Mouse (Mus musculus) spleen, adult 2 months (tissue): ENCODE measurements at regions not wholly inside any gene's neighbourhood (a gene's known extent, or its start where the extent isn't known, plus 50 kb on each side); places are given as distances from the start of the nearest gene placed in this dataset.

Source experiments
- DNase-seq, 2 experiments: peaks; one replicate each; pipeline versions ENCODE4 v3.0.0 to v3.0.0-alpha.2; 2012 to 2021; ENCODE audit warnings: low spot score in 2 of 2, low read depth in 1 of 2
- H3K27ac ChIP-seq: fragments of 200-500 bp; 2 replicates; pipeline ENCODE4 v1.5.1; 2012; ENCODE audit warnings: low read length, inconsistent platforms; ENCODE audit not compliant: insufficient read depth
- H3K27me3 ChIP-seq: fragments of 200-500 bp; 2 replicates; pipeline ENCODE4 v1.6.1; 2012; ENCODE audit warnings: mild to moderate bottlenecking, moderate library complexity, low read length, inconsistent platforms; ENCODE audit not compliant: control insufficient read depth, insufficient read depth
- H3K36me3 ChIP-seq: fragments of 200-500 bp; 2 replicates; pipeline ENCODE4 v1.6.1; 2012; ENCODE audit warnings: mild to moderate bottlenecking, low read length, inconsistent platforms; ENCODE audit not compliant: control insufficient read depth, insufficient read depth
- H3K4me1 ChIP-seq: fragments of 200-500 bp; 2 replicates; pipeline ENCODE4 v1.6.1; 2011; ENCODE audit warnings: inconsistent platforms; ENCODE audit not compliant: control insufficient read depth, insufficient read depth, insufficient read length
- H3K4me3 ChIP-seq: fragments of 200-500 bp; 2 replicates; pipeline ENCODE4 v1.5.1; 2011; ENCODE audit warnings: mild to moderate bottlenecking, inconsistent platforms; ENCODE audit not compliant: insufficient read depth, insufficient read length; ENCODE audit errors: extremely low read depth
- CTCF ChIP-seq: fragments of 200-500 bp; IDR thresholded peaks from 2 replicates; pipeline ENCODE4 v1.5.1; 2011; ENCODE audit warnings: mild to moderate bottlenecking, inconsistent platforms; ENCODE audit not compliant: insufficient read depth, insufficient read length, insufficient replicate concordance; ENCODE audit errors: extremely low read depth
- POLR2A ChIP-seq: fragments of 200-500 bp; IDR thresholded peaks from 2 replicates; pipeline ENCODE4 v1.6.1; 2011; ENCODE audit warnings: low read depth, low read length, inconsistent platforms
- WGBS: fragments of 180-500 bp; shearing (Covaris S2); methylation state at CpG from one replicate; pipeline ENCODE4 v1.1.7; 2018; 5-methylcytosine and 5-hydroxymethylcytosine counted together

GRCm38 (mm10) chr3:15098206-15098817 is 212.2 kb downstream of the Car2 start:
- WGBS, result 91% methylated on average over 6 of the region's 6 CpGs
- no peaks in the 10 kb centered on the region for H3K36me3 ChIP-seq
- DNase-seq, result no peak
- no peaks in the 10 kb centered on the region for H3K4me1 ChIP-seq
- H3K27me3 ChIP-seq, result no peaks in the 10 kb centered on the region
- TF ChIP-seq CTCF, result no peak
- TF ChIP-seq POLR2A, result no peak
- no peak overlapping the region for H3K4me3 ChIP-seq
- no peak overlapping the region for H3K27ac ChIP-seq

- Histone ChIP-seq H3K36me3 (no peaks in the 10 kb centered on the region), H3K27ac (no peak overlapping the region), H3K4me1 (no peaks in the 10 kb centered on the region), H3K4me3 (no peak overlapping the region), H3K27me3 (no peaks in the 10 kb centered on the region)
- TF ChIP-seq POLR2A, result no peak
- TF ChIP-seq CTCF, result no peak
- DNase-seq, result no peak
These were observed 212.9 kb downstream of the Car2 start for GRCm38 (mm10) chr3:15098981-15099380.

- no peaks in the 10 kb centered on the region for H3K4me1 ChIP-seq
- no peaks in the 10 kb centered on the region for H3K27me3 ChIP-seq
- WGBS, result 66% methylated on average over 4 of the region's 4 CpGs
- no peak for DNase-seq
- no peak overlapping the region for H3K4me3 ChIP-seq
- H3K36me3 ChIP-seq, result no peaks in the 10 kb centered on the region
- H3K27ac ChIP-seq, result no peak overlapping the region
- no peak for TF ChIP-seq CTCF
- TF ChIP-seq POLR2A, result no peak
These were observed 219.6 kb downstream of the Car2 start for GRCm38 (mm10) chr3:15105627-15106026.

DNA sequence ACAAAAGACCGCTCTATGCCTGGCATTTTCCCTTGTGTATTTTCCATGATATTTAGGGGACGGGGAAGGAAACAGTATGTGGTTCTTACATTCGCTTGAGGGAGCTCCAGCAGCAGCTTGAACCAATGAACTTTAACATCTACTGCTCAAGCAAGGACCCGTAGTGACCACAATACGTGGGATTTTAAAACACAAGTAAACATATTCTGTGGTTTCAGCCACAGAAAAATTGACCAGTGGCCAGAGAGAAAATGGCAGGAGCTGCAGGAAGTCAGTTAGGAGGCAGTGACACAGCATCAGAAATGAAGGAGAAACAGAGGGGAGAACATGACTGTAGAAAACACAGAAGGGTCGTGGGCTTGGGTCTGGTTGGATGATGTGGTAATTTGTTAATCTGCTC is 220.2 kb downstream of the Car2 start:
- no peaks in the 10 kb centered on the region for H3K27me3 ChIP-seq
- no peak for DNase-seq
- H3K27ac ChIP-seq, result no peak overlapping the region
- H3K36me3 ChIP-seq, result no peaks in the 10 kb centered on the region
- TF ChIP-seq POLR2A (no peak), CTCF (no peak)
- no peak overlapping the region for H3K4me3 ChIP-seq
- no peaks in the 10 kb centered on the region for H3K4me1 ChIP-seq
- WGBS, result 48% methylated on average over 6 of the region's 6 CpGs

DNA sequence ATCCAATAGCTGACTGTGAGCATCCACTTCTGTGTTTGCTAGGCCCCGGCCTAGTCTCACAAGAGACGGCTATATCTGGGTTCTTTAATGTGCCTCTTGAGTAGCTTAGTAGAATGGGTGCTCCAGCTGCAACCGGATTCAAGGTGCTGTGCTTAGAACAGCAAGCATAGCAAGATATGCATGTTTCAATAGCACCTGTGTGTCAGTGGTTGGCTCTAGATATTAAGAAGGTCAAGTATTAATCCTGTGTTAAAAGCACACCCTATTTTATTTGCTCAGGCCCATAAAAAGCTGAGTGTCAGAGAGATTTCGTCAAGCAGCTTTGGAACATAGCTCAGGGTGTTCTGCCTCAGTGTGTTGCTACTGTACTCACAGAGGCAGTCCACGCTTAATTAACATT is 221.2 kb downstream of the Car2 start:
- 90% methylated on average over 5 of the region's 5 CpGs for WGBS
- H3K27ac ChIP-seq, result no peak overlapping the region
- no peaks in the 10 kb centered on the region for H3K36me3 ChIP-seq
- no peaks in the 10 kb centered on the region for H3K27me3 ChIP-seq
- no peak for DNase-seq
- no peak overlapping the region for H3K4me3 ChIP-seq
- no peak for TF ChIP-seq POLR2A
- TF ChIP-seq CTCF, result no peak
- H3K4me1 ChIP-seq, result no peaks in the 10 kb centered on the region

DNA sequence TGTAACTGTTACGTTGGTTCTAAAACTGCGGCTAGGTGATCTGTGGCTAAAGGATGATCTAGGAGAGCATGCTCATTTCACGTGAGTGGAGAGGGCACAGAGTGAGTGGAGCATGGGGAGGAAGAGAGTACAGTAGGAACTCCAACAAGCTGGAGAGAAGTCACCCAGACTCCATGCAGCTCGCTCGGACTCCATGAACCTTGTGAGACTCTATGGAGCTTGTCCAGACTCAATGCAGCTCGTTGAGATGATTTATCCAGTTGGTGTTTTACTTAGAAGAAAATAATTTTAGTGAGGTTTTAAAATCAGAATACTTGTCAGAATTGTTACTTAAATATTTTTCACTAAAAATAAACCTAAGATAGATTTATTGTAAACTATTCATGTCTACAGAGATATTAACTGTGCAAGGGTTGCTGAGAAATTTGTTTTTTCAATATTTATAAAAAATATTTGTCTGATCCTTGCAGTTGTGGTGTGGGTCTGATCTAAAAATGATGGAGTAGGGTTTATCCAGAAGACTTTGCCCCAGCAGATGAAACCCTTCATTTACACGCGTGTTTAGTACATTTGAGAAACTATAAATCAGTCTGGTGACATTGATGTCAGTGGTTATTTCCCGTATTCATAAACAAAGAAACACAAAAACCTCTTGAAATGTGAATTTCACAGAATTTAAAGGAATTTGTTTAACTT is 222.3 kb downstream of the Car2 start:
- no peak for DNase-seq
- Histone ChIP-seq H3K4me3 (no peak overlapping the region), H3K4me1 (no peaks in the 10 kb centered on the region), H3K27me3 (no peaks in the 10 kb centered on the region), H3K27ac (no peak overlapping the region), H3K36me3 (no peaks in the 10 kb centered on the region)
- WGBS, result 92% methylated on average over 9 of the region's 9 CpGs
- no peak for TF ChIP-seq CTCF
- TF ChIP-seq POLR2A, result no peak

DNA sequence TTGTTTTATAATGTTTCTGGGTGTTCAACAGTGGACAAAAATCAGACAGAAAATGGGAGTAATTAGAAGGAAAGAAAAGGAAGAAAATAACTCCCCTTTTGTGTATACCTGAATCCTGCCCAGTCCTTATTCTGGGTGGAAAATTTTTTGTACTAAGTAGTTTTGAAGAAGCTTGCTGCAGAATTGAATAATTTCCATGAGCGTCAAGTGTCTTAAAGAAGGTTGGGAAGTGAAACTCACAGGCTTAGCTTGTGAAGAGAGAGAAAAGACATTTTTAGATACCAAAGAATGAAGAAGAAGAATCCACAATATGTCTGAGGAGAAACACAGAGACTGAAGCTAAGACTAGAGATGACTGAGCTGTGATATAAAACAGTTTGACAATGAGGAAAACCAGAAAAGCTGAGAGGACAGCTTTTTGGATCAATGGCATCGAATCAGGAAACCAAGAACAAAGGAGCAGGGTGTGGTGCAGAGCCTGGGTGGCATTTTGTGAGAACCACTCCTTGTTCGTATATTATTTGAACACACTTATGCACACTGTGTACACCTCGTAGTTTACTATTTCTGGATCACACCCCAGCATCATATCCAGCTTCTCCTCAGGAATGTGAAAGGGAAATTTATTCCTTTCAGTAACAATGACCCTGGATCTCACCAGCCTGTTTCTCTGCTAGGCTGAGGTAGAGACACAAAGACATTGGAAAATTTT is 221.9 kb downstream of the Gm9733 start:
- Histone ChIP-seq H3K36me3 (no peaks in the 10 kb centered on the region), H3K4me1 (no peaks in the 10 kb centered on the region), H3K27me3 (no peaks in the 10 kb centered on the region), H3K27ac (no peak overlapping the region), H3K4me3 (no peak overlapping the region)
- WGBS, result 63% methylated on average over 4 of the region's 4 CpGs
- no peak for TF ChIP-seq POLR2A
- TF ChIP-seq CTCF, result no peak
- DNase-seq, result no peak
